Mouse (Mus musculus) liver, adult (tissue): ENCODE results near the gene Zfp366.

Source experiments
- GATA4 ChIP-seq: IDR thresholded peaks from 2 replicates; pipeline ENCODE4 v1.6.1; 2014; ENCODE audit warnings: mild to moderate bottlenecking, low read length; ENCODE audit not compliant: insufficient replicate concordance

Zfp366 gene

GRCm38 (mm10) chr13:99210837-99211236, 26.2 kb downstream of the Zfp366 start:
- no peak for TF ChIP-seq GATA4

- TF ChIP-seq GATA4 = no peak
Measured at GRCm38 (mm10) chr13:99212976-99213375, 28.4 kb downstream of the Zfp366 start.

GRCm38 (mm10) chr13:99216005-99216404, 31.4 kb downstream of the Zfp366 start:
- TF ChIP-seq GATA4 = no peak

DNA sequence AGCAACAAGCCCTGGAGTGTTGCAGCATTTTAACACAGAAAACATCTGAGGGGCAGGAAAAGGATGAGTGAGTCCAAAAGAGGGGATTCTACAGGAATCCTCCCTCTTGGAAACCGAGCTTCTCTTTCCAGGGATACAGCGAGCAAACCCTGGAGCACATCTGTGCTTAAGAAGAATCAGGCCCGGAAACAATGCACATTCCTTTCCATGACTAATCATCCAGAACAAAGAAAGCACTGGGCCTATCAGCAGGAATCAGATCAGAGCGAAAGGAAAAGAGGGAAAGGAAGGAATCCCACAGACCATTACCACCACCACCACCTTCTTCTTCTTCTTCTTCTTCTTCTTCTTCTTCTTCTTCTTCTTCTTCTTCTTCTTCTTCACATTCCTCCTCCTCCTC, 33.4 kb downstream of the Zfp366 start:
- peak; percentile 53; the same call in 1 of the 2 replicates for TF ChIP-seq GATA4

DNA sequence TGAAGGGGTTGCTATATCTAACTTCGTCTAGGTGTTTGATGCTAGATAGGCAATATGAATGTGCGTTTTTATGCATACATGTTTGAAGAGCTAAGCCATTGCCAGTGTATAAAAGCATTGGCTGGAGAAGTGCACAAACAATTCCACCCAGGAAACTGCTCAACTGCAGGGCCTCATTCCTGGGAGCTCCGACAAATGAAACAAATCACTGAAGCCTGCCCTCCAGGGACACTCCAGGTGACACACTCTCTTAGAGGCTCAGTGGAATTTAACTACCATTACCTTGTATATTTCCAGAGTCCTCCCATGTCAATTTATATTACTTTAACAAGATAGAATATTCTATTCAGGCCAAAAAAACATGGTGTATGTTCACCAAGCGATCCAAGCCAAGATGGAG, 35.0 kb downstream of the Zfp366 start:
- no peak for TF ChIP-seq GATA4

DNA sequence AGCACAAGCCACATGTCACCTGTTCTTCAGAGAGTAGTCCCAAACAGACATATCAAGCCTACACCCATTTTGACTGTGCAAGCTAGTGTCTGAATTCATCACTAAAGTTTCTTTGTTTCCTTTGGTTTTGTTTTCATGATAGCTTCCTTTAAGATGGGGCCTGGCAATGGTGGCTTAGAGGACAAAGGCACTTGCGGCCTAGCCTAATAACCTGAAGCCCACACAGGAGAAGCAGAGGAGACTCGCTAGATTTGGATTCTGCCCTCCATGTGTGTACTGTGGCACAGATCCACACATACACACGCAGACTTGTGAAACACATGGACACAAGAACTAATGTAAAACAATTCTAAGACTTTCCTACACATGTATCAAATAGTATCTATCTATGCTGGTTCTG, 37.4 kb downstream of the Zfp366 start:
- TF ChIP-seq GATA4 = no peak

GRCm38 (mm10) chr13:99222476-99222875, 37.9 kb downstream of the Zfp366 start:
- TF ChIP-seq GATA4 = no peak

DNA sequence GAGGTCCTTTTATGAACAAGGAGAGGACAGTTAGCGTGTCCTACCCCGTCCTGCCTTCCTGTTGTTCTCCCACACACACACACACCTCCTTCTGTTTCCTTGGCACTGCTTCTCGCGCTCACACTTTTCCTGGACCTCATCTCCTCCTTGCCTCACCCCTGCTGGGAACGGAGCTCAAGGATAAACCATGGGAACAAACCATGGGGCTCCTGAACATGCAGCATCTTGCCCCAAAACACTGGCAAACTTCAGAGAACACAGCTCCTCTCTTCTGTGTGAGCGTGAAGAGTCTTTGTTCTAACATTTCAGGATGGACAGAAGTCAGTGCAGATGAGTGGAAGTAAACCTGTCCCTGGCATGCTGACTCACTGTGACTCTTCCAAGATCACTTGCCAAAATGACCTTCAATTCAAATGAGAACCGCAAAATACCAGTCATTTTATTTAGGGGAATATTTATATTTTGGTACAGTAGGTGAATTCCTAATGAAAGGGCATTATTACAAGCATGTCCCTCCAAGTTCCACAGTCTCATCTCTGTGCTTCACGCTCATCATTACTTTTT, 38.8 kb downstream of the Zfp366 start:
- no peak for TF ChIP-seq GATA4

GRCm38 (mm10) chr13:99223917-99224316, 39.3 kb downstream of the Zfp366 start:
- no peak for TF ChIP-seq GATA4

GRCm38 (mm10) chr13:99225374-99226240, 41.0 kb downstream of the Zfp366 start:
- TF ChIP-seq GATA4 = no peak

GRCm38 (mm10) chr13:99226809-99227208, 42.2 kb downstream of the Zfp366 start:
- TF ChIP-seq GATA4 = peak; percentile 55; the same call in 1 of the 2 replicates

DNA sequence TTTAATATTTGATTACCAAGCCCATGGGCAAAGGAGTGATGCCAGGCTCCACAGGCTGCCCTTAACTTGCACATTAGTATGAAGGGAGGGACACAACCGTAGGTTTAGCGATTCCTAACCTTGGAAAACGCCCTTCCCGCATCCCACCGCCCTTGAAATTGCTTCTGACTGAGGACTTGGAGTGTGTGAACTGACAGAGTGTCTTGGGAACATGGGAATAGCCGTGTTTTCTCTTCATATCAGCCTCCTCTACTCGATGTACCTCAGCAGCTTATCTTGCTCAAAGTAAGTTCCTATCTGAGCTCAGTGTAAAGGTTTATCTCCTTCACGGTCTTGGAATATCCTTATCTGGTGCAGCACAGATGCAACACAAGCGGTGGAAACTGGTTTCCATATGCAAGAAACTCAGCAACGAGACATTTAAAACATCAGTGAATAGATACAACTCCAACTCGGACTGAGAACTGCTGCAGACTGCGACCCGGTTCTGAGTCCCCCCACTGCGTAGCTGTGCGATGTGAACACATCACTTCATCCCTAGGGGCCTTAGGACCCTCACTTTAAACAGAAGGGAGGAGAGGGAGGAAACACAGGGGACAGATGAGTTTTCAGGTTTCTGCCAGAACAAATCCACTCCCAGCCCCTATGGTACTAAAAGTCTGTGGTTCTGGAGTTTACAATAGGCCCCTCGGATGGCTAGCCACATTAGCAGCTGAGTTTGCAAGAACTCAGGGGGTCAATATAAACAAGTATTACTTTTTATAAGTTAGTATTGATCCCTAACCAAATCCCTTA, 43.0 kb downstream of the Zfp366 start:
- TF ChIP-seq GATA4 = no peak

DNA sequence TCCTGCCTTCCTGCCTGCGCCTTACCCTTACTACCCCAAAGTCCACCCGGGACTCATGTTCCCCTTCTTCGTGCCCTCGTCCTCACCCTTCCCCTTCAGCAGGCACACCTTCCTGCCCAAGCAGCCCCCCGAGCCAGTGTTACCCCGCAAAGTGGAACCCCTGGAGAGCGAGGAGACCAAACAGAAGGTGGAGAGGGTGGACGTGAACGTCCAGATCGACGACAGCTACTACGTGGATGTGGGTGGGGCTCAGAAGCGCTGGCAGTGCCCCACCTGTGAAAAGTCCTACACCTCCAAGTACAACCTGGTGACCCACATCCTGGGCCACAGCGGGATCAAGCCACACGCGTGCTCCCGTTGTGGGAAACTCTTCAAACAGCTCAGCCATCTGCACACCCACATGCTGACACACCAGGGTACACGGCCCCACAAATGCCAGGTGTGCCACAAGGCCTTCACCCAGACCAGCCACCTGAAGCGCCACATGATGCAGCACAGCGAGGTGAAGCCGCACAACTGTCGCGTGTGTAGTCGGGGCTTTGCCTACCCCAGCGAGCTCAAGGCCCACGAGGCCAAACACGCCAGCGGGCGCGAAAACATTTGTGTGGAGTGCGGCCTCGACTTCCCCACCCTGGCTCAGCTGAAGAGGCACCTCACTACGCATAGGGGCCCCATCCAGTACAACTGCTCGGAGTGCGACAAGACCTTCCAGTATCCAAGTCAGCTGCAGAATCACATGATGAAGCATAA, 44.4 kb downstream of the Zfp366 start:
- no peak for TF ChIP-seq GATA4

- TF ChIP-seq GATA4 = no peak
Measured at GRCm38 (mm10) chr13:99229641-99230494, 45.2 kb downstream of the Zfp366 start.

DNA sequence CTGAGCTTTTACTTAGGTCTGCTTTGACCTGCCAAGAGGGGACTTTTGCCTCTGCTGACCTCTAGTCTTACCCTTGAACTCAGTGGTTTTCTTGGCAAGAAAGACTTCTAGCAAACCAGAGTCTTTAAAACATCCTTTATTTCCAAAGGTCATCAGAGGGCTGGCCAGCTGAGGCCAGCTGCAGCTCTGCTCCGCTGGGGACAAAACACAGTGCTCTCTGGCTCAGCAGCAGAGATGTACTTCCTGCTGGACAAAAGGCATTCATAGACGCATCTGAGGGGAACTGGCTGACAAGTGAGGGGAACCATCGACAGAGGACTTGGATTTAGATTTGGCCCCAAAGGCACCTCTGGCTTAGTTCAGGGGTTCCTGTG, 45.9 kb downstream of the Zfp366 start:
- TF ChIP-seq GATA4 = no peak

DNA sequence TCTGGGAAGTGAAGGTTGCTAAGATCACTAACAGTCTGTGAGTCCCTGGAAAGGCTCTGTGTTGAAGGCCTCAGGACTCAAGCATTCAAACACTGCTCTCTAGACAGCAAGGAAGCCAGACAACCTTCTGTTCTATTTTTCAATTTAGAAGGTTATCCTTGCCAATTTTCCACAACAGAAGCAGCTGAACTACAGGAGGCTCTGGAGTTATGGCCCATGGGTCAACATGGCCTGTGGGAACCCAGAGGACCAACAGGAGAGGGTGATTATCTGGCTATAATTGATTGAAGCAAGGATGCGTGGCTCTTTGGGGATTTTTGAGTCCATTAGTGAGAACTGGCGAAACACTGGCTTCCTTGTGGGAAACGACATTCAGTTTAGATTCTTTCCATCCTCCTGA, 48.7 kb downstream of the Zfp366 start:
- TF ChIP-seq GATA4 = no peak
